Mouse (Mus musculus): ENCODE results near the gene Tns3.
"Not testable (repeated sequence)": the region's sequence is repeated elsewhere in the genome, so short reads cannot be mapped to it uniquely, and the experiment has no call there.

Gene Tns3

GRCm38 (mm10) chr11:8622668-8623067 is 41.7 kb downstream of the Tns3 start:
- DNase-seq (ENCODE audit: low spot score in 2 of 2) = no peak

- not testable (repeated sequence) for DNase-seq (ENCODE audit: low spot score in 2 of 2)
Observed at GRCm38 (mm10) chr11:8619111-8619510, 45.2 kb downstream of the Tns3 start.

GRCm38 (mm10) chr11:8618301-8618700 is 46.0 kb downstream of the Tns3 start:
- no peak for DNase-seq (ENCODE audit: low spot score in 2 of 2)

- no peak for DNase-seq (ENCODE audit: low spot score in 2 of 2)
Observed at GRCm38 (mm10) chr11:8615436-8615835, 48.9 kb downstream of the Tns3 start.

GRCm38 (mm10) chr11:8610456-8610855 is 53.9 kb downstream of the Tns3 start:
- no peak for DNase-seq (ENCODE audit: low spot score in 2 of 2)

GRCm38 (mm10) chr11:8609873-8610272 is 54.5 kb downstream of the Tns3 start:
- no peak for DNase-seq (ENCODE audit: low spot score in 2 of 2)

- no peak for DNase-seq (ENCODE audit: low spot score in 2 of 2)
Observed at GRCm38 (mm10) chr11:8607123-8607522, 57.2 kb downstream of the Tns3 start.

- DNase-seq (ENCODE audit: low spot score in 2 of 2) = no peak
Observed at GRCm38 (mm10) chr11:8604789-8605569, 59.4 kb downstream of the Tns3 start.

- DNase-seq (ENCODE audit: low spot score in 2 of 2) = peak in 1 of 2 experiments; percentile 57
Observed at GRCm38 (mm10) chr11:8602606-8603005, 61.7 kb downstream of the Tns3 start.

GRCm38 (mm10) chr11:8601411-8601821 is 62.9 kb downstream of the Tns3 start:
- peak in 1 of 2 experiments; percentile 30 for DNase-seq (ENCODE audit: low spot score in 2 of 2)

- no peak for DNase-seq (ENCODE audit: low spot score in 2 of 2)
Observed at GRCm38 (mm10) chr11:8595642-8596041, 68.7 kb downstream of the Tns3 start.

- no peak for DNase-seq (ENCODE audit: low spot score in 2 of 2)
Observed at GRCm38 (mm10) chr11:8593172-8593571, 71.2 kb downstream of the Tns3 start.

GRCm38 (mm10) chr11:8591271-8591670 is 73.1 kb downstream of the Tns3 start:
- DNase-seq (ENCODE audit: low spot score in 2 of 2) = no peak

GRCm38 (mm10) chr11:8589226-8589905 is 75.0 kb downstream of the Tns3 start:
- no peak for DNase-seq (ENCODE audit: low spot score in 2 of 2)

- DNase-seq (ENCODE audit: low spot score in 2 of 2) = no peak
Observed at GRCm38 (mm10) chr11:8587941-8588340, 76.4 kb downstream of the Tns3 start.

- DNase-seq (ENCODE audit: low spot score in 2 of 2) = no peak
Observed at GRCm38 (mm10) chr11:8586996-8587644, 77.2 kb downstream of the Tns3 start.

GRCm38 (mm10) chr11:8586374-8586773 is 78.0 kb downstream of the Tns3 start:
- DNase-seq (ENCODE audit: low spot score in 2 of 2) = no peak

- DNase-seq (ENCODE audit: low spot score in 2 of 2) = no peak
Observed at GRCm38 (mm10) chr11:8585686-8586085, 78.6 kb downstream of the Tns3 start.

- DNase-seq (ENCODE audit: low spot score in 2 of 2) = no peak
Observed at GRCm38 (mm10) chr11:8584925-8585324, 79.4 kb downstream of the Tns3 start.

GRCm38 (mm10) chr11:8584307-8584706 is 80.0 kb downstream of the Tns3 start:
- no peak for DNase-seq (ENCODE audit: low spot score in 2 of 2)

- no peak for DNase-seq (ENCODE audit: low spot score in 2 of 2)
Observed at GRCm38 (mm10) chr11:8583137-8583536, 81.2 kb downstream of the Tns3 start.

GRCm38 (mm10) chr11:8582101-8582920 is 82.0 kb downstream of the Tns3 start:
- no peak for DNase-seq (ENCODE audit: low spot score in 2 of 2)

All from cerebellum, postnatal 4 days (tissue).